Mouse (Mus musculus) cerebellum, postnatal 14 days (tissue): ENCODE data around the gene Map2k6.

Experiments used
- DNase-seq, 2 experiments: peaks; one replicate each; pipeline ENCODE4 v3.0.0; 2021; ENCODE audit warnings: mixed read lengths in 2 of 2

Gene Map2k6

DNA sequence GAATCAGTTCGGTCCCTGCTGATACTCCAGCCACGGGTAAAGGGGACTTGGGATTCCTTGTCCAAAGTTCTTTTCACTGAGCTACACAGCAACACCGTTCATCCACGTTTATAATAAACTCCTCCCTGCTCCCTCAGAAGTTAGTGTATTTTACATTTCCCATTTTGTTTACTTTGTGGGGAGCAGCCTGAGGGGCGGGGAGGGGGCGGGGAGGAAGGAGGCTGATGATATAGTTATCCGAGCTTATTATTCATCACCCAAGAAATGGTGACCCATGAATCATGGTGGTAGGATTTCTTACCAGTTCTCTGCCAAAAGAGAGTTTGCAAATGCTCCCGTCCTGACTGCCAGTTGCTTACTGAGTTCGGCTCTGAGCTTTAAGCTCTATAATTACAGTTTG lies 6.7 kb downstream of the Map2k6 start:
- no peak for DNase-seq

DNA sequence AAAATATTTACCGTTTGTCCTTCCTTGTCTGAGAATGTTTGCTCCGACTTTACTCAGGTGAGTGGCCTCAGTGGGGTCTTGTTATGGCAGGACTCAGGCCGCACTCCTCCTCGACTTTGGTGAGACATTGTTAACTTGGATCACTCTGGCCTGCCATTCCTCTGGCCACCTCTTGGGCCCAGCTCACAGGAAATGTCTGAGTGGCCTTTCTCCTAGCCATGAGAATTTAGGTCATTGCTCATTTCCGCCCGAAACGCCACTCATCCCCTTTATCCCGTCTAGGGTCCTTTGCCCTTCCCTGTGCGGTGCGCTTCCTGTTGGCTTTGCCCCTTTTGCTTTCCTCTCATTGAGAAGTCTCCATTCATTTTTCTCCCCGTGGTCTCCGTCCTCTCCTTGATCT lies 10.2 kb downstream of the Map2k6 start:
- no peak for DNase-seq

DNA sequence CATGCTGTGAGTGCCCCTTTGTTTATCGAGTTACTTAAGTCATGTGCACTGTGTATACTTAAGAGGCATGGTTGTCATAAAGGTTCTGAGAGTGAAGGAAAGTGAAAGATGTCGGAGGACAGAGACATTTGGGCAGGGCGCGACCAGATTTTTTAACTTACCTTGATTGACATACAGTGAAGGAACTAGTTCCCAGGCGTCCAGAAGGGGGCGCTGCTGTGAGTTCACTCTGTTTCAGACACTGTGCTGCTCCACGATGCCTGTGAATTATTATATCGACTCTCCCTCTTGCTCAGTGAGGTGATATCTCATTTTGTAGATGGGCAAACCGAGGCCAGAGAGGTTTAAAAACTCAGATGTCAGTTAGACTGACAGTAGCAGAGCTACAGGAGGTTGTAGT lies 10.9 kb downstream of the Map2k6 start:
- peak in 1 of 2 experiments; percentile 59 for DNase-seq

DNA sequence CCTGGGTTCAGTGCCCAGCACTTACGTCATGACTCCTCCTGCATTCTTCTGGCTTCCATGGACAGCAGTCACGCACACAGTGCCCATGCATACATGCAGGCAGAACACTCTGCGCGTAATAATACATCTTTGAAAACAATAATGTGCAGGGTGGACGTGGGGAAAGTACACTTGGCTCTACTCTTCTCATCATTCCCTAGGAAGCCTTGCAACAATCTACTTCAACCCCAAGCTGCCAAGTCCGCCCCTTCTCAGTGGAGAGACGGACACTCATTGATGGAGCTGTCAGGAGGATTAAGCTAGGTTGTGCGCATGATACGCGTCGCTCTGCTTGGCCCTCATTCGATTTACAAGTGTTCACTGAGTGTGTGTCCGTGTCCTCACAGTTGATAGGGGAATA lies 12.7 kb downstream of the Map2k6 start:
- DNase-seq = no peak

DNA sequence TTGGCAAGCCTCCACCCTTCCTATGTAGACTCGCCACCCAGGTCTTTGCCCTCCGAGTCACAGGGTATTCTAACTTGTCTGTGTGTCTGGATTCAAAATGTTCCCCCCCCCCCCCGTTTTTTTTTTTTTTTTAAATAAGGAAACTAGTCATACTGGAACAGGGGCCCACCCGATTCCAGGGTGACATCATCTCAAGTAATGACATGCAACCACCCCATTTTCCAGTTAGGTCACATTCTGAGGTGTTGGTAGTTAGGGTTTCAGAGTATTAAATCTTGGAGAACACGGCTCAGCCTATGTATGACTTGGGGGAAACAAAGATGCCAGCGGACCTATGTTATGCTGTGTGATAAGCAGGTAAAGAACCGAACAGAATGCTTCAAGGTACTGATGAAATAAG lies 15.3 kb downstream of the Map2k6 start:
- no peak for DNase-seq

DNA sequence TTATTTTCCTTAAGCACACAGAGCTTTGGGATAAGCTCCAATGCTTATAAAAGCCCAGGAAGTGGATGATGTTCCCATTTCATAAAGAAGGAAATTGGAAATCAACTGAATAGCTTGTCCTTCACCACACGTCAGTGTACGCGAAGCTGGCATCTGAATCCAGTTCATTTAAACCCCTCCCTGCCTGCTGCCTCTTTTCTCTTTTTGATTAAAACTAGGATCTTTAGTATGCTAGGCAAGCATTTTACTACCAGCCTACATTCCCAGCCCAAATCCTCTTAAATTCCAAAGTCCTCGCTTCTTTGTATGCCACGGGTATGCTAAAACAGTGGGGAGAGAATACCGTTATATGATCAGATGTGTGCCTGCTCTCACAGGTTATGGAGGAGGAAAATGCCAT lies 17.8 kb downstream of the Map2k6 start:
- no peak for DNase-seq

DNA sequence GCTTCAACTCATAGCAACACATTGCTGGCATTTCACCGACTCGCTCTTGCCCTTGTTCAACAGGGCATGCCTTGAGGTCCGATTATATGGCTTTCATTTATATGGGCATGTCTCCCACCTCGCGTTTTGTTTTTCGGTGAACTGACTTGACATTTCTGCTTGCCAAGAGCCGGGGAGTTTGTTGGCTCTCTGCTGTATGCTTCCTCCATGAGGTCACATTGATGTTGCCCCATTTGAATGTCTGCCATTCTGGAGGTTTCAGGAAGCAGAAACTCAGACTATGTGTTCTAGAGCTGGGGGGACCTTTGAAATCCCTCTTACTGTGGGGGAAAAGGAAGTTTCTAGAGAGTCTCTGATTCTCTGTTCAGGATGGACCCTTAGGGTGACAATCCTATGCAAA lies 21.5 kb downstream of the Map2k6 start:
- DNase-seq = no peak

DNA sequence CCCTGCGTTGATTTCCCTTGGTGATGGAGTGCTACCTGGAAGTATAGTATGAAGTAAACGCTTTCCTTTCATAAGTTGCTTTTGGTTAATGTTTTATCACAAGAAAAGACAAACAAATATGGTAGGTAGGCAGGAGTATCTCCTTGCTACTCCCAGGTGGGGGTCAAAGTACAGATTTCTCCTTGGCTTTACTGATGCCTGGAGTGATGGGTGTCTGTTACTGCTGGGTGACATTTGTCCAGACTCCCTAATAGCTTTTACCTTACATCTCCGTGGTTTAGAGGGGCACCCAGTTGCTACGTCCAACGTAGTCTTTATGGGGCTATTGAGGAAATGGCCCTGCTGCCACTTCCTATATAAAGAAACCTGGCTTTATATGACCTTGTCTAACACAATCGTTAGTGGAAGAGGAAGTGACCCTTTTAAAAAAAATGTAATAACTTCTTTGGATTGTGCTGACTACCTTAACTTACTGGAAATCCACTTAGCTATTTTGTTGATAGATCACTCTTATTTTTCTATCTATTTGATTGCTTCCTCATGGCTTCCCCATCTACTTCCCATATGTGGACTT lies 27.7 kb downstream of the Map2k6 start:
- no peak for DNase-seq

DNA sequence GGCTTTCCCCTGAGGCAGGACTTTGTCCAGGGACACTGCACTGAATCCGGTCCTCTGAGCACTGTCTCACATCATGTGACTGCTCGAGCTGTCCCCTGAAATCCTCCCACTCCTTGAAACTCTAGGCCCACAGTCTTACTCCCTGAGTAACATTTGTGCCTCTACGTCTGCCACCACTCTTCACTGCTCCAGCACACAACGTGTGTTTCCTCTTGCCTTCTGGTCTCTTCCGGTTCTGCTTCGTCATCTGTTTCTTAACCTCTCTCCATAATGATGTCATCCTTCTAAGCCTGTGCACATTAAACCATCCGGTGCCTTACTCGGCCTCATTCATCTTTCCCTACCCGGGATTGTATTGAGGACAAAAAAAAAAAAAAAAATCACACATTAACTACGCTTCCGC lies 28.2 kb downstream of the Map2k6 start:
- DNase-seq = no peak

DNA sequence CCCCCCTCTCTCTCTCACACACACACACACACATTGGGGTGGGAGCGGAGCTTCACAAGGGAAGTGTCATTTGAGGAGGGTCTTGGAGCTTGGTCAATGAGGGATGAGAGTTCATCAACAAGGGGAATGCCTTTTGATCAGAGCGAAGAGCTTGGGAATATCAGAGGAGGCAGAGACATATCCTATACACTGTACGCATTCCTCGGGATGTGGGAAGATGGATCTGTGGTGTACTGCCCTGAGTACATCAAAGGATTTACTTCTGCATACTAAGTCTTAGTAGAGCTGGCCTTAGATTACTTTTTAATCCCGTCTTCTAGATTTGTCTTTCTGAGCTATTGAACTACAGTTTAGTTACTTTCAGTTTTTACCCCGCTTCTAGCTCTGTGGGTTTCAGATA lies 30.1 kb downstream of the Map2k6 start:
- no peak for DNase-seq

DNA sequence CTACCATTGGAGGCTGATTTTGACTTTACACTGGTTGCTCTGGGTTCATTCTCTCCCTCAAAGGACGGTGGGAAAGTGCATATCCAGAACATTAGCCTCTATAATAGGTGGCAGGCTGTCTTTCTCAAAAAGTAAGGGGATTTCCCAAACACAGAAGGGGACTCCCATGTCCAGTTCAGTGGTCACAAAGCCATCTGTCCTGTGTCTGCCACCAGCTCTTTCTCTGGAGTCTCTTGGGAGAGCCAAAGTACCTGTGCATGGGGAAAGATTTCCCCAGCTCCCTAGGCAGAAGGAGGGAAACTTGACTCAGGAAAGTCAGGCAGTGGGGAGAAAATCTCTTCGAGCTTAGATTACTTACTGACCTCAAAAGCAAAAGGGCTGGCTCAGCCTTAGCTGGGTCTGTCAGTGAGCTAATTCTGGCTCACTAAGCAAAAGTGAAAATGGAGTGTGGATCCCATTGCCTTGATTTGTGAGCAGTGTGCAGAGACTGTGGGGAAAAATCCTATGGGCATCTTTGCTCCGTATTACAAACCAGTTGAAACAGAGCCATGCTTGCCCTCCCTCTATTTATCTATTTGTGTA lies 31.0 kb downstream of the Map2k6 start:
- DNase-seq = no peak

DNA sequence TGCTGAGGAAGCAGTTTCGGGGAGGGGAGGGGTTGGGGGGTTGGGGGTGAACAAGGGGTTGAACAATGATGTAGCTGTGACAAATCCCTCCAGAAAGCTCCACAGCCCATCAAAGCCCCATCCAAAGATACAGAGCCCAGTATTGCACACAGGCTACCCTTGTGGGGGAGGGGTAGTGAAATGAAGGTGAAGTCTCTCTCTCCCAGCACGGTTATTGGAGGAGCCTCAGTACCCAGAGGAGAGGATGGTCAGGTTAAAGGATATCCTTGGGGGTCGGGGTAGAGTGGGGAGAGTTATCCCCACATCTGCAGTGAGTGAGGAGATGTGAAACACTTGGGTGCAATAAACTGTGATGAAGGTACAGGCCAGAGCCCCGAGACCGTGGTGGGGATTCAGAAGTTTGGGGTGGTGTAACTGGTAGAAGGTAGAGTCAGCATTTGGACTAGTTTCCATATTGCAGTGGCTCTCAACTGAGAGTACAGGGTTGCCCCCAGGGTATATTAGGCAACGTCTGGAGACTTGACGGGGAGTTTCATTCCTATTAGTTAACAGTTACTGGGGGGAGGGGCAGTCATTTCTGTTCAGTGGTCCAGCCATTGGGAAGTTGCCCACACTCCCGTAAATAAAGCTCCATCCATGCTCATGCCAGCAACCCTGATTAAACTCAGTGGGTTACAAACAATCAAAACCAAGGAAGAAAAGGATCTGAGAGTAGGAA lies 37.1 kb downstream of the Map2k6 start:
- peak in 1 of 2 experiments; percentile 23 for DNase-seq

DNA sequence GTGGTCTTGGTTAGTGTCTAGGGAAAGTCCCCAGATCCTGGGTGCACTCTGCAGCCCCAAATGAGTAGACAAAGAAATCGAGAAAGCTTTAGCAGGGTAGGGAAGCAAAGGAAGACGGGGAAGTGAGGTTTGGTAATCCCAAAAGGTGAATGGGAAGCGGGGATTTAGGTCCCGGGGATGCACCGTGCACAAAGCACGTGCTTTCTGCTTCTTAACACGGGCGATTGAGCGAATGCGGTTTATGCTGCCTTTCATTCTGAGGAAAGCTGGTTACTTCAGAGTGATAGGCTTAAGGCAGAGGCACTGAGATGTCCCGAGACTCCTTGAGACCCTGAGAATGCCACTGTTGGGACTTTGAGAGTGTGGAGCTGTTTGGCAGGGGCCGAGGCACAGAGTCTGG lies 38.1 kb downstream of the Map2k6 start:
- DNase-seq = no peak

DNA sequence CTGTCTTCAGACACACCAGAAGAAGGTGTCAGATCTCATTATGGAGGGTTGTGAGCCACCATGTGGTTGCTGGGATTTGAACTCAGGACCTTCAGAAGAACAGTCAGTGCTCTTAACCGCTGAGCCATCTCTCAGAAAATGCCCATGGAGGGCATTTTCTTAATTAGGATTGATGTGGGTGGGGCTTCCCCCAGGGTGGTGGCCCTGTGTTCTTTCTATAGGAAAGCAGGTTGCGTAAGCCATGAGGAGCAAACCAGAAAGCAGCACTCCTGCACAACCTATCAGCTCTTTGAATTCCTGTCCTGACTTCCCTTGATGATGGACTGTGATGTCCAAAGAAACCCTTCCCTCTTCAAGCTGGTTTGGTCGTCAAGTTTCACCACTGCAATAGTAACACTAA lies 39.2 kb downstream of the Map2k6 start:
- no peak for DNase-seq

DNA sequence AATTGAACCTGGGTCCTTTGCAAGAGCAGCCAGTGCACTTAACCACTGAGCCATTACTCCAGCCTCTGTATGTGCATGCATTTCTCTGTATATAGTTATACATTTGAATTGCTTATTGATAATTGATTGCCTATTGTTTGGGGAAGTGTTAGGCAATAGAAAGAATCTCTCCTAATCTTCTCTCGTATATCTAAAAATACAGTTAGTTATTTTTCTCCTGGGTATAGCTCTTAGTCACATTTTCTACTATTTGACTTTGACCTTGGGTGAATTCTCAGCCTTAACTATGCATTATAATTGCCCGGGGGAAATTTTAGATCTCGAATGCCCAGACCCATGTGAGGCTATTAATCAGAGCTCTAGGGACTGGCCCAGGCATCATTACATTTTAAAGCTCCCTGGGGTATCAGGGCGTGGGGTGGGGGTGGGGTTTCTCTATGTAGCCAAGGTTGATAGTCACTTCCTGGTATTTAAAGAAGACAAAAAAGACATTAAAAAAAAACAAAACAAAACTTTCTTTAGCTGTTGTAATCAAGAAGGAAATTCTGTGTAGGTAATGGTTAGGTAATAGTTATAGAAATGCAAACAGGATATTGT lies 39.9 kb downstream of the Map2k6 start:
- no peak for DNase-seq

DNA sequence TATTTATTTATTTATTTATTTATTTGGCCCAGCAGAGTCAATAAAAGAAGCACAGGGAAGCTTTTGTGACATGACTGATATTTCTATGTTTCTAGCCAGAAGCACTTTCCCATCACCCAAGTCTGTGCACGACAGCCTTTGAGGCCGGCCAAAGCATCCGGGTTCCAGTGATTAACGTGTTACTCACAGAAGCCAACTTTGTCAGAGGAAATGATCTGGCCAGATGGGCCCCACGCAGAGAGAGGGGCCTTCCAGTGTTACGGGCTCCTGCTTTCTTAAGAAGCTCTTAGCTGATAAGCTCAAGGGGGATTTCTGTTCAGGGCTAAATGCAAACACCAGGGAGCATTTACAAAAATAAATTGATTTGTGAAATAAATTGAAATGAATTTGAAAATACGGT lies 40.4 kb downstream of the Map2k6 start:
- peak; percentile 53 to 61 for DNase-seq

DNA sequence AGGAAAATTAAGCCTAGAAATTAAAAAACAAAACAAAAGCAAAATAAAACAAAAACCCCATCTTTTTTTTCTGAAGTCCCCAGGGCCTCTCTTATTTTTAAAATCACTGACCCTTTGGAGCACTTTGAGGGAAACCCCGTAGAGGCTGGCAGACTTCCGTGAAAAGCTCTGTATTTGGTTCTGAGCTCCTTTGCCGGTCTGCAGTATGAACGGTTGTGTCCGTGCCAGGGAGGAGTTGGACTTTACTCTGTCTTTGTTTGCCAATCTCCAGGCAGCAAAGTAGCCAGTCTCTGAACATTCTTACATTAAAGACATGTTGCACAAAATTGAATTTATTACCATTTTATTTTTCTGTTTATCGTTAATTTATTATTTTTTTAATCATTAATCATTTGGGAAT lies 45.7 kb downstream of the Map2k6 start:
- DNase-seq = peak; percentile 37 to 51

DNA sequence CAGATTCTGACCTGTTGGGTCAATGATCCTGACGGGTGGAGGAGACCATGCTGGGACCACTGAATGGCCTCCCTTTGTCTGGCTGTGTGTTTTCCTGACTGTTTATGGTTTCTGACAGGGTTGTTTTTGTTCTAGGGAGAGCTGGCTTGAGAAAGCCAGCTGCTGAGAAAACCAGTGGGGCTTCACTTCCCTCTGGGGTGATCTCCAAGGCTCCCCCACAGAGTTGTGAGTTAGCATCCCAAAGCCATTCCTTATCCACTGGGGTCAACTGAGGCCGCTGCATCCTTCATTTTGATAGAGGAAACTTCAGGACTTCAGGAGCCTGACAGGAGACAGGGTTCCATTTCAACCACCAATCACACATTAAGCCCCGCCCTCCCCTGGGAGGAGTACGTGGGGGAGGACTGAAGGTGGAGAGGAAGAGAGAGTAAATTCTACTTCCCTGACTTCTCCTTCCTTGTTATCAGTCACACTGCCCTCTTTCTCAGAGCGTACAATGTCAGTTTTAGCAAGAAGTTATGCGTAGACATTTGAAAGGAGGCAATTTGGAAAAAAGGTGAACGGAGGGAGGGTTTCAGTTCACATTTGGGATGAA lies 49.3 kb downstream of the Map2k6 start:
- peak; percentile 34 to 40 for DNase-seq

DNA sequence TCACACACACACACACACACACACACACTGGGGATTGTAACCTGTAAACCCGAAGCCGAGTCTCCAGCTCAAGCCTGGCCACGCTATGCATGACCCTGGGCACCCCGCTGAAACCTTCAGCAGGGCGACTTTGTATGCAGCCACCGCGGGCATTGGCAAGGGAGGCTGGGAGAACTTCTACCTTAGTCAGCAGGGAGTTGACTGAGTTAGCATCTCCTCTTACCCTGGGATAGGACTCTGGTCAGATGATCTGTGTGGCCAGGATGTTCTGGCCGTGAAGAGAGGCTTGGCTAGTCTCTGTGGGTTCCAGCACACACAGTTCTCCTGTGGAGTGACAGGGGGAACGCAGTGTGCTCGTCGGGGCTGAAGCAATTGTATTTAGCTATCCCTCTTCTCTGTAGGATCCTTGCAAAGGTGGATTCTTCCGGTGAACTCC lies 49.8 kb downstream of the Map2k6 start:
- peak; percentile 25 to 32 for DNase-seq

DNA sequence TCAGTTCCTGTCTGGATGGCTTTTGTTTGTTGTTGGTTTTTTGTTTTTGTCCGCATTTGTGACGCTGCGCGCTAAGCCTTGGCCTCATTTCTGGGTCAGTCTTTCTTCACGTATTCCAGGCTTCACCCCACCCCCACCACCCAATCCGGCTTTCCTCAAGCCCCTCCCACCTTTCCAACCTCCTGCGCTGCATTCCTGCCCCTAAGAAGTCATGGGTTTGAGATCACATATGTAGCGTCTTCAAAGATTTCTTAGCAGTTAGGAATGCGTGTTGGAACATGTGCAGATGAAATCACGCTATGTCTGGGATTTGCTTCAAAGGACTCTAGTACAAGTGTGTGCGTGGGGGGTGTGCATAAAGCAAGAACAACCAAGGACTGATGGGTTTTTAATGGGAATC lies 50.3 kb downstream of the Map2k6 start:
- no peak for DNase-seq

DNA sequence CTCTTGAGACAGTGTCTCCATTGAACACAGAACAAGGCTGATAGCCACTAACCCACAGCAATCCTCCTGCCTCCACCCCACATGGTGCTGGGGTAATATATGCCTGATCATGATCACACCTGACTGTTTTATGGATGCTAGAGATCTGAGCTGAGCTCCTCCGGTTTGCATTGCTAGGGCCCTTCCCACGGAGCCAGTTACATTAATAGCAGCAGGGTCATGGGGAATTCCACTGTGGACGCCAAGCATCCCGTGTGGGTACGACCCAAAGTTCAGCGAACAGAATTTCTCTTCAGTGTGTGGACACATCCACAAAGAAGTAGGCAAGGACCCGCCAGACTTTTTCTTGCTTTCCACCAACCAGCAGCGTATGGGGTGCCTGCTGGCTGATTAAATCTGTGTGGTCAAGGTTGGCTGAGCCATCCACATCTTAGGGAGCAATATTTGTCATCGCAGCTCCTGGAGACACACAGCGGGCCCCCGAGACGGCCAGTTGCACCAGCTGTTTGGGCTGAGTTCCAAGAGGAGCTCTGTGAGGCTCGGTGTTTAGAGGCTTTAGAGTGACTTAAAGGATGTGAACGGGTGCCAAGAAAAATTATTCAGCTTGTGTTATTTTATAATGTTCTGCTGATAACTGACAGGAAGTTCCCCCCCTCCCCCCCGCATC lies 51.3 kb downstream of the Map2k6 start:
- peak in 1 of 2 experiments; percentile 22 for DNase-seq

DNA sequence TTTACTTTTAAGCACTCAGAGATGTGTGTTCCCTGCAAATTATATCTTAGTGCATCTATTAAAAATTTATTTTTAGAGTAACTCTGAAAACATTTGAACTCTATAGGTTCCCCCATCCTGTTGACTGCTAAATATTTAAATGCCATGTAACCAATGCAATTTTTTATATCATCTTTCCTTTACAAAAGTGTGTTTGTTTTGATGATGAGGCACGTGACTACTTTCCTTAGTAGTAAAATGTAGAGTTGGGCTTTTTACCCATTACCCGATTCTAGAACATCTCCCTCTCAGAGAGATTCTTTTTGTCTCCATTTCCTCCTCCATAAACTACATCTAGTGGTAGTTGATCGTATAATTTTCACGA lies 51.8 kb downstream of the Map2k6 start:
- no peak for DNase-seq

DNA sequence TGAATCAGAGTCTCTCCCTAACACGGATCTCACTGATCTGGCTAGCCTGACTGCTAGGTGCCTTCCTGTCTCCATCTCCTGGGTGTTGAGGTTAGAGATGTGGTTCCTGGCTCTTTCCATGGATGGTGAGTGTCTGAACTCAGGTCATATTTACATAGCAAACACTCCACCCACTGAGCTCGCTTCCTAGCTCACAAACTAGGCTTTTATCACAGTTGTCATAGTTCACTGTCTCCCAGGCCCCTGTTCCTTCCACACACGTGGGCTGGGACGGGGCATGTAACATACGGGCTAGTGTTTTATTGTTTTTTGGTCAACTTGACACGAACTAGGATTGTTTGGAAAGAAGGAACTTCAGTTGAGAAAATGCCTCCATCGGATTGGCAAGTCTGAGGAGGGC lies 52.7 kb downstream of the Map2k6 start:
- DNase-seq = no peak
